Mouse (Mus musculus): ENCODE measurements around the gene Tmco2. TPM values are rescaled to one million over a fixed set of nuclear protein-coding genes. Genes with fewer than 3 reads are reported as not detected.

Gene Tmco2
- not detected in 2 replicates for polyA plus RNA-seq (2011; ENCODE audit: insufficient read depth, insufficient read length, low read depth, missing spikeins)

GRCm38 (mm10) chr4:121109126-121109525, at the start of gene Tmco2:
Gene Tmco2 (minus strand): TSS chr4:121109226.
- no peaks in the 10 kb centered on the region for H3K9me3 ChIP-seq (replicated peaks; ENCODE audit: control insufficient read depth, insufficient read depth, low read length, poor library complexity, severe bottlenecking)
- H3K4me3 ChIP-seq (ENCODE audit: low read depth, low read length), result no peak within 1 kb of the TSS
- no peak for TF ChIP-seq POLR2A (IDR thresholded peaks at IDR 0.05; ENCODE audit: insufficient read depth, low read length)
- H3K27me3 ChIP-seq (ENCODE audit: control insufficient read depth, insufficient read depth, low read length, poor library complexity, severe bottlenecking), result no peaks in the 10 kb centered on the region
- no peak within 1 kb of the TSS for H3K9ac ChIP-seq (ENCODE audit: low read depth, poor library complexity, severe bottlenecking)
- H3K36me3 ChIP-seq (ENCODE audit: control insufficient read depth, insufficient read depth, low read length, poor library complexity, severe bottlenecking), result no peaks in the 10 kb centered on the region
- no peak within 1 kb of the TSS for H3K27ac ChIP-seq (ENCODE audit: insufficient read depth, low read length)
- H3K4me1 ChIP-seq (ENCODE audit: control insufficient read depth, insufficient read depth, low read length), result no peaks in the 10 kb centered on the region

DNA sequence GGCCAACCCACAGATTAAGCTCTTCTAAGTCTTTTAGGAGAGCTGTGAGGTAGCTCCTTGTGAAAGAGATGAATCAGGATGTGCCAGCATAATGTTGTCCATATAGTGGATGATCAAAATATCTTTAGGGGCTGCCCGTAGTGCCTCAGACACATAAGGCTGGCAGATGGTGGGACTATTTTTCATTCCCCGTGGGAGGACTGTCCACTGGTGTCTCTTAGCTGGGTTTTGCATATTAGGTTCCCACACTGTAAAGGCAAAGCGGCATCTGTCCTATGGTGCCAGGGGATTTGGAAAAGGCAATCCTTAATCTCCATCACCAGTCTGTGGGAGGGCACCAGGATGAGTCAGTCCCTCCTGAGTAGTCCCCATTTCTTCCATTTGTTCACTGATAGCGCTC, 5.7 kb downstream of the Tmco2 start:
- Histone ChIP-seq H3K4me3 (ENCODE audit: low read depth, low read length) (no peak overlapping the region), H3K4me1 (ENCODE audit: control insufficient read depth, insufficient read depth, low read length) (no peaks in the 10 kb centered on the region), H3K36me3 (ENCODE audit: control insufficient read depth, insufficient read depth, low read length, poor library complexity, severe bottlenecking) (no peaks in the 10 kb centered on the region), H3K9ac (ENCODE audit: low read depth, poor library complexity, severe bottlenecking) (no peak overlapping the region), H3K27ac (ENCODE audit: insufficient read depth, low read length) (no peak overlapping the region), H3K27me3 (ENCODE audit: control insufficient read depth, insufficient read depth, low read length, poor library complexity, severe bottlenecking) (no peaks in the 10 kb centered on the region), H3K9me3 (replicated peaks; ENCODE audit: control insufficient read depth, insufficient read depth, low read length, poor library complexity, severe bottlenecking) (no peaks in the 10 kb centered on the region)
- TF ChIP-seq POLR2A (IDR thresholded peaks at IDR 0.05; ENCODE audit: insufficient read depth, low read length) (no peak), CTCF (IDR thresholded peaks at IDR 0.05; ENCODE audit: low read depth, low read length) (no peak), EP300 (IDR thresholded peaks at IDR 0.05; ENCODE audit: insufficient read depth, low read depth, low read length) (no peak)

GRCm38 (mm10) chr4:121097650-121098378, 11.2 kb downstream of the Tmco2 start, which contains the start of gene Zmpste24:
Gene Zmpste24 (minus strand): TSS chr4:121098241.
- Histone ChIP-seq H3K27ac (ENCODE audit: insufficient read depth, low read length) (no peak within 1 kb of the TSS), H3K4me1 (ENCODE audit: control insufficient read depth, insufficient read depth, low read length) (no peaks in the 10 kb centered on the region), H3K4me3 (ENCODE audit: low read depth, low read length) (peak within 1 kb of the TSS; percentile 90), H3K9ac (ENCODE audit: low read depth, poor library complexity, severe bottlenecking) (peak within 1 kb of the TSS; percentile 85), H3K36me3 (ENCODE audit: control insufficient read depth, insufficient read depth, low read length, poor library complexity, severe bottlenecking) (peaks cover 16% of the 10 kb centered on the region), H3K9me3 (replicated peaks; ENCODE audit: control insufficient read depth, insufficient read depth, low read length, poor library complexity, severe bottlenecking) (no peaks in the 10 kb centered on the region), H3K27me3 (ENCODE audit: control insufficient read depth, insufficient read depth, low read length, poor library complexity, severe bottlenecking) (no peaks in the 10 kb centered on the region)
- TF ChIP-seq EP300 (IDR thresholded peaks at IDR 0.05; ENCODE audit: insufficient read depth, low read depth, low read length) (no peak), POLR2A (IDR thresholded peaks at IDR 0.05; ENCODE audit: insufficient read depth, low read length) (peak; percentile 39), CTCF (IDR thresholded peaks at IDR 0.05; ENCODE audit: low read depth, low read length) (no peak)

DNA sequence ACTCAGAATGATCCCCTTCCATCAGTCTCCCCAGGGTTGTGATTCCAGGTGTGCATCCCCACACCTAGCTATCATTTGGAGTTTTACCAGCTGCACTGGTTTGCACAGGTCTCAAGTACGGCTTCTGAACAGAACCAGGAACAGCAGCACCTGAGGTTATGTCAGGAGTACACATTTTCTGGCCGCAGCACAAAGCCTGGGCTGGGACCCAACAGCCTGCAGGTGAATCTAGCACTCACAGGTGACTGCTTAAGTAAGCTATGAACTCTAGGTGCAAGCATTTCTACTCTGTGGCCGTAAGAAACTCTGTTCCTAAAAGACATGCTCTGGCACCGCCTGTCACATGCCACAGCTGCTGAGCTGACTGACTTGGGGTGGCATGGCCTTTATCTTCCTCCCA, 18.8 kb downstream of the Tmco2 start:
- Histone ChIP-seq H3K4me3 (ENCODE audit: low read depth, low read length) (no peak overlapping the region), H3K36me3 (ENCODE audit: control insufficient read depth, insufficient read depth, low read length, poor library complexity, severe bottlenecking) (peaks cover 28% of the 10 kb centered on the region), H3K9ac (ENCODE audit: low read depth, poor library complexity, severe bottlenecking) (no peak overlapping the region), H3K4me1 (ENCODE audit: control insufficient read depth, insufficient read depth, low read length) (no peaks in the 10 kb centered on the region), H3K27ac (ENCODE audit: insufficient read depth, low read length) (no peak overlapping the region), H3K9me3 (replicated peaks; ENCODE audit: control insufficient read depth, insufficient read depth, low read length, poor library complexity, severe bottlenecking) (no peaks in the 10 kb centered on the region), H3K27me3 (ENCODE audit: control insufficient read depth, insufficient read depth, low read length, poor library complexity, severe bottlenecking) (no peaks in the 10 kb centered on the region)
- TF ChIP-seq EP300 (IDR thresholded peaks at IDR 0.05; ENCODE audit: insufficient read depth, low read depth, low read length) (no peak), CTCF (IDR thresholded peaks at IDR 0.05; ENCODE audit: low read depth, low read length) (no peak), POLR2A (IDR thresholded peaks at IDR 0.05; ENCODE audit: insufficient read depth, low read length) (no peak)

- TF ChIP-seq EP300 (IDR thresholded peaks at IDR 0.05; ENCODE audit: insufficient read depth, low read depth, low read length) (no peak), CTCF (IDR thresholded peaks at IDR 0.05; ENCODE audit: low read depth, low read length) (no peak), POLR2A (IDR thresholded peaks at IDR 0.05; ENCODE audit: insufficient read depth, low read length) (no peak)
- Histone ChIP-seq H3K4me1 (ENCODE audit: control insufficient read depth, insufficient read depth, low read length) (no peaks in the 10 kb centered on the region), H3K4me3 (ENCODE audit: low read depth, low read length) (no peak overlapping the region), H3K36me3 (ENCODE audit: control insufficient read depth, insufficient read depth, low read length, poor library complexity, severe bottlenecking) (peaks cover 20% of the 10 kb centered on the region), H3K9ac (ENCODE audit: low read depth, poor library complexity, severe bottlenecking) (no peak overlapping the region), H3K27me3 (ENCODE audit: control insufficient read depth, insufficient read depth, low read length, poor library complexity, severe bottlenecking) (no peaks in the 10 kb centered on the region), H3K9me3 (replicated peaks; ENCODE audit: control insufficient read depth, insufficient read depth, low read length, poor library complexity, severe bottlenecking) (no peaks in the 10 kb centered on the region), H3K27ac (ENCODE audit: insufficient read depth, low read length) (no peak overlapping the region)
These were observed 20.3 kb downstream of the Tmco2 start for GRCm38 (mm10) chr4:121088696-121089095.

DNA sequence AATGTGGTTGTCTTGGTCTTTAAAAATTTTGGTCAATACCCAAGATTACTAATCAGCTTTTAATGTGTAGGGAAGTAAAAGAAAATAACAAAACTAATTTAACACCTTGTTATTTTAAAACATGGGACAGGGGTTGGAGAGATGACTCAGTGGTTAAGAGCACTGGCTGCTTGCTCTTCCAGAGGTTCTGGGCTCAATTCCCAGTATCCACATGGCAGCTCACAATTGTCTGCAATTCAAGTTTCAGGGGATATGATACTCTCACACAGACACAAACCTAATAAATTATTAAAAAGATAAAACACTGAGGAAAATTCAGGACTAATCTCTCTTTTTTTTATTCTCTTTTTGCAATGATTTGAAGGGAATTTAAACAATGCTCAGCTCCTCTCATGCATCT, 24.5 kb downstream of the Tmco2 start:
- H3K27me3 ChIP-seq (ENCODE audit: control insufficient read depth, insufficient read depth, low read length, poor library complexity, severe bottlenecking), result no peaks in the 10 kb centered on the region
- H3K36me3 ChIP-seq (ENCODE audit: control insufficient read depth, insufficient read depth, low read length, poor library complexity, severe bottlenecking), result peaks cover 17% of the 10 kb centered on the region
- H3K9me3 ChIP-seq (replicated peaks; ENCODE audit: control insufficient read depth, insufficient read depth, low read length, poor library complexity, severe bottlenecking), result no peaks in the 10 kb centered on the region
- no peak overlapping the region for H3K4me3 ChIP-seq (ENCODE audit: low read depth, low read length)
- no peak overlapping the region for H3K9ac ChIP-seq (ENCODE audit: low read depth, poor library complexity, severe bottlenecking)
- H3K27ac ChIP-seq (ENCODE audit: insufficient read depth, low read length), result no peak overlapping the region
- no peak for TF ChIP-seq POLR2A (IDR thresholded peaks at IDR 0.05; ENCODE audit: insufficient read depth, low read length)
- TF ChIP-seq CTCF (IDR thresholded peaks at IDR 0.05; ENCODE audit: low read depth, low read length), result no peak
- no peak for TF ChIP-seq EP300 (IDR thresholded peaks at IDR 0.05; ENCODE audit: insufficient read depth, low read depth, low read length)
- H3K4me1 ChIP-seq (ENCODE audit: control insufficient read depth, insufficient read depth, low read length), result no peaks in the 10 kb centered on the region
